Mouse (Mus musculus): ENCODE results near the gene 1700129C05Rik. TPM values are rescaled to one million over a fixed set of nuclear protein-coding genes. Genes with fewer than 3 reads are reported as not detected.

1700129C05Rik gene
- not detected for total RNA-seq (2021)
- long read RNA-seq, experiment 1, result 0 reads
- long read RNA-seq, experiment 2, result 0 reads

DNA sequence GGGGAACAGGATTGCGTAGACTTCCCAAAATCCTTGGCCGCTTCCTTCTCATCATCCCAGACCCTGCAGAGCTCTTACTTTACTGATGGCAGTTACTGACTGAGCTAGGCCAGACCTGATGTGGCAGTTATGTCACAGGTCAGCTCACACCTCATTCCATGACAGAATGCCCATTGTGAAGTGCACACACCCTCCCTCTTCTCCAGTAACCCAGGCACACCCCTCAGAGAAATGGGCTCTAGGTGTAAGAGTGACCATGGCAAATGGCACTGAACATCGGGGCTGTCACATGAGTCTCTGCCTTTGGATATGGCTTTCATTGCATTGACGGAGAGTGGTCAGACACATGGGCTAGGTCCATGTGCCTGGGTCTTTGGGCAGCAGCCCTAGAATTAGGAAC lies at the start of gene 1700129C05Rik:
1700129C05Rik (minus strand) TSS at position 101 of the 400 bp plus-strand sequence.
- DNase-seq (ENCODE audit: low spot score in 2 of 2), result no peak

DNA sequence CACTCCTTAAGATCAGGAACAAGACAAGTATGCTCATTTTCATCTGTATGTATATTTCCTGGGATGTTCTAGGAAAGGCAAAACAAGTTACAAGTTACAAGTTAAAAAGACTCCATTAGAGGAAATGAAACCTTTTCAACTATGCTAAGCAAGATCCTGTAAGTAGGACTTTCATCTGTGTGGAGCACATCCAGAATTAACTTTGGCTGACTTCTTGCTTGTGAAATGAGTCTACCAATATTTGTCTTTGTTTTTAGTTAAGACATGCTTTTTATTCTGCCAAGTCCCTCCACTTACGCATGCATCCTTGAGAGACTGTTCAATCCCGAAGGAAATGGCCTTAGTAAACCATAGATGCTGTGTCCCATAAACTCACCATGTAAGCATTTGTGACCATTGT lies 43.4 kb upstream of the 1700129C05Rik start:
- no peak for DNase-seq (ENCODE audit: low spot score in 2 of 2)

DNA sequence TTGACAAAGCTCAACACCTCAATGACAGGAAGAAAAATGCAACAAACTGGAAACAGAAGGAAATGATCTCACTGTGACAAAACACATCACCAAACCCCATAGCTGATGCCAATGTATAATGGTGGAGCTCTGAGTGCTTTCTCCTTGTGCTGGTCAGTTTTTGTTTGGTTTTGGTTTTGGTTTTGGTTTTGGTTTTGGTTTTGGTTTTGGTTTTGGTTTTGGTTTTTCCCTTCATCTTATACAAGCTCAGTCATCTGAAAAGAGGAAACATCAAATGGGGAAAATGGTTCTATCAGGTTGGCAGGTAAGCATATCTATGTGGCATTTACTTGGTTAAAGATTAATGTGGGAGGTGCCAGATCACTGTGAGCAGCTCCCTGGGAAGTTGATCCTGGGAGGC lies 42.8 kb upstream of the 1700129C05Rik start:
- DNase-seq (ENCODE audit: low spot score in 2 of 2), result no peak

DNA sequence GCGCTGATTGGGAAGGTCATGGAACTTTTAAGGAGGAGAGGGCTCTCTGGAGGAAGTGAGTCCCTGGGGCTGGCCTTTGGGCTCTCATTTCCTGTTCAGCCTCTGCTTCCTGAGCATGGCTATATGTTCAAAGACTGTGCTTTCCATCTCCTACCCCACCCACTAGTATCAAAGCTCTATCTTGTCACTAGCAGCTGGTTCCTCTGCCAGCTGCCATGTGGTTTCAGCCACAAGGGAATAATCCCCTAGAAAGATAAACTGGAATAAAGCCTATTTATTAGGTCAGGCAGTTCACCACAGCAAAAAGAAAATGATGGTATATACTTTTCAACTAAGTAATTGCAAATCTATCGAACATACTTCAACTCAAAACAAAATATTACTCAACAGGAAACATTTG lies 40.0 kb upstream of the 1700129C05Rik start:
- no peak for DNase-seq (ENCODE audit: low spot score in 2 of 2)

DNA sequence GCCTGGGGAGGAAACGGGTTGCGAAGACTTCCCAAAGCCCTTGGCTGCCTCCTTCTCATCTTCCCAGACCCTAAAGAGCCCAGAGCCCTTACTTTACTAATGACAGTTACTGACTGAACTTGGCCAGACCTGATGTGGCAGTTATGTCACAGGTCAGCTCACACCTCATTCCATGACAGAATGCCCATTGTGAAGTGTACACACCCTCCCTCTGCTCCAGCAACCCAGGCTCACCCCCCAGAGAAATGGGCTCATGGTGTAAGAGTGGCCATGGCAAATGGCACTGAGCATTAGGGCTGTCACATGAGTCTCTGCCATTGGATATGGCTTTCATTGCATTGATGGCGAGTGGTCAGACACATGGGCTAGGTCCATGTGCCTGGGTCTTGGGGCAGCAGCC lies 36.0 kb upstream of the 1700129C05Rik start, which contains the start of gene Gm5142:
Gm5142 (minus strand) TSS at position 101 of the 400 bp plus-strand sequence.
- DNase-seq (ENCODE audit: low spot score in 2 of 2), result no peak

DNA sequence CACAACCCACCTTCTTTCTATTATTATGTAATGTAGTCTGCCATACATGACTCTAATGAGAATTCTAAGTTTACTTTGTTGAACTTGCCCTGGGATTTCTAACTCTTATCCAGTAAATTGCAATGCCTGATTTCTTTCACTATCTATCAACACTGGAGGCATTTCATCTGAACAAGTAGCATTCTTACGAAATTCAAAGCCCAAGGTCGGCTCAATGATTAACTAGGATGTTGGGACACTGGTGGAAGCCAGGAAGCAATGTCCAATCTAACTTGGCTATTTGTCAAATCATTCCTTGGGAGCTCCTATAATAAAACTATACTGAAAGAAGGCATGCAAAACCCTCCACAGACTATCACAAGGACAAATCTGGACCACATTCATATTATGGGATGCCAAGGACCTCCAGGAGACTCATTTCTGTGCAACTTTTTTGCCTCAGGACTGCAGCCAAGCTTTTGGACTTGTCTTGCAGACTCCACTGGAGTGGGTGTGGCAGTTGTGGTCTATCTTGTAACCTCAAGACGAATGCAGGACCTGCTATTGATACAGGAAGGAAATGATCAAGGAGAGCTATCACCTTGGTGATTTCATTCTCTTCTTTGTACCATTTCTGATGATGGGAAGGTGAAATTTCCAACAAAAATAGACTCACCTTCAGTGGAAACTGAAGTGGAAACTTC lies 14.5 kb upstream of the 1700129C05Rik start:
- DNase-seq (ENCODE audit: low spot score in 2 of 2), result no peak

DNA sequence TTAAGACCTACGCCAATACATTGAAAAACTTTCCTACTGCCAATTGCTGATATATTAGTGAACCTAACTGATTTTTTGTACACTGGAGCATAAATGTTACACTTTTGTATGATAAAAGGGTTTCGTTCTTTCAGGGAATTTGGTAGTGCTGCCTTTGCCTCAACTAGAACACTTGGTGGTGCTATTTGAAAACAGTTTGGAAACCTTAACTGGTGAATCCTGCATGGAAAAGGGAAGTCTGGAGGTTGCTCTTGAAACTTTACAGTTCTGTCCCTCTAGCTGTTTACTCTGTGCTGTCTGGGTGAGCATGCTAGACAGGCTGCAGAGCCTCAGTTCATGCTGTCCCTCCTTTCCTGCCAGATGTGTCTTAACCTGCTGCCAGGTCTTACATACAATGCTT lies 12.9 kb upstream of the 1700129C05Rik start:
- DNase-seq (ENCODE audit: low spot score in 2 of 2), result no peak

DNA sequence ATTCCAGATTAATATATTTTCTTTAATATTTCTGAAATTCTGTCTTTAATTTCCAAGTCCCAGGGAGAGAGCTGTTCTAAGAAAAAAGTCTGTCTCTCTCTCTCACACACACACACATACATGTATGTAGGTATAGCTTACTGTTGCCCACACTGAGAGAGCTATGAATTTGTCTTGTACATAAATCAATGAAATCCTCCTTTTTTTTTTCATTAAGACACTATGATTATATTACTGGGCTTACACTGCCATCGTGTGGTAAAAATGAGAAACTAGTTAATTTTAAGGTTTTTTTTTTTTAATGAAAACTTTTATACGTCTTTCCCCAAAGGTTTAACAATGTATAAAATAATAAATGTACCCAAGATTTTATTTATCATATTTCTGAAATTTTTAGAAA lies 28.4 kb downstream of the 1700129C05Rik start:
- no peak for DNase-seq (ENCODE audit: low spot score in 2 of 2)

DNA sequence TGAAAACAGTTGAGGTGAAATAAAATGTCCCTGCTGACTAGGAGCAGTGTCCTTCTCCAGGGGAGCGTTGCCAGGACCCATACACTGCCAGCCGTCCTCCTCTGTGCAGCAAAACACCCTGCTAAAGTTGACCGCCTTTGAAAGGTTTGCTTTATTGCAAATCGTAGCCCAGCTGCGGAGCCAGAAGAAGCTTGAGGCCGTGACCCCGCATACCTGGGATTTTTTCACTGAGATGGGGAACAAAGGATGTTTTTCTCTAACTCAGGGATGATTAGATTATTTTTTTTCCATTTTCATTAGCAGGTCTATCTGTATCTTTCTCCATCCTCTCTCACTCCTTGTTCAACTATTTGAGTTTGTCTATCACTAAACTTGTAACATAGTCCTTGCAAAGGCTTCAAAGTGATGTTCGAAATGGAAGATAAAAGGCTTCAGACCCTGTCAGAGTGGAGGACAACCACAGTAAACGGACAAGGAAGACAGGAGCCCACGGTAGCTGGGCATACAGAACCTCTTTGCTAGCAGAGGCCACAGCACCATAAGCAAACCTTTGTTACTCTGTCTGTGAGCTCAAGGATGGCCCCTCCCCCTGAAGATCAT lies 38.6 kb downstream of the 1700129C05Rik start:
- no peak for DNase-seq (ENCODE audit: low spot score in 2 of 2)

DNA sequence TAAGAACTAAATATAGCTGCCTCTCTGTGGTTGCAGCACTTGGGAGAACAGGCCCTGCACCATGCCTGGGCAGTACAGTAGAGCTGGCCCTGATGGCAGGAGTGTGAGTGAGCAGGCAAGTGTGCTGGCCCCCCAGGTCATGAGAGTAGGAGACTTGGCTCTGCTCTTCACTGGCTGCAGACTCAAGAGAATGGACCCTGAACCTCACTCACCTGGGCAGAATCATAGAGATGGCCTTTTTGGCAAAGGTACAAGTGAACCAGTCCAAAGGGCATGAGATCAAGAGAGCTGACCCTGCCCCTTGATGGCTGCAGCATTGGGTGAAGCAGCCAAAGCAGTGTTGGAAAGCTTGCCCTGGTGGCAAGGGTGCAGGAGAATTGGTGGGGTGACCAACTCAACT lies 49.1 kb downstream of the 1700129C05Rik start:
- no peak for DNase-seq (ENCODE audit: low spot score in 2 of 2)

DNA sequence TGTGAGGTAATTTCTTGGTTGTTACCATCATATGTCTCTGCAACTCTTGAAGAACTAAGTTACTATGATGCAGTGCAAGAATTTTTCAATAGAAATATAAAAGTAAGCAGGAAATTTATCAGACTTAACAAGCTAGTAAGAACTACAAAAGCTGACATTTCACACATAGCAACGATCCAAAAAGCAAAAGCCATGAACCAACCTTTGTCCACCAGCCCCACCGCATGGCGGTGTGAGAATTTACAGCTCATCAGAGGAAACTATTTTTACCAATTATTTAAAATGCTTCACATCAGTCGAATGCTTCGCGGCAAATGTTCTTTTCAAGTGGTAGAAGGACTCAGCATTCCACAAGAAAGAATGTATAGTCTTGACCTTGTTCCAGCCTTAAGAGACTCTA lies 58.3 kb downstream of the 1700129C05Rik start:
- peak in 1 of 2 experiments; percentile 18 for DNase-seq (ENCODE audit: low spot score in 2 of 2)

Other genes starting within 250 kb of the 1700129C05Rik start
- gene Gm5142, start 35.9 kb upstream of the 1700129C05Rik start, total RNA-seq (2021), result not detected
- 10 to 100 TPM; 55.6 to 57.2 TPM for gene Rcbtb1, start 58.3 kb upstream of the 1700129C05Rik start, total RNA-seq (2021)
- gene Gm6904, start 117.3 kb upstream of the 1700129C05Rik start, total RNA-seq (2021), result not detected
- under 1 TPM in 1 of 2 experiments, not detected in 1; 0.25 TPM for gene Phf11a, start 154.6 kb upstream of the 1700129C05Rik start, total RNA-seq (2021)
- gene Phf11b, start 198.5 kb upstream of the 1700129C05Rik start, total RNA-seq (2021), result under 1 TPM; 0.56 to 0.64 TPM
- gene Phf11d, start 222.6 kb upstream of the 1700129C05Rik start, total RNA-seq (2021), result 1 to 10 TPM; 3.6 to 3.9 TPM

Data from adrenal gland, postnatal 4 days (tissue).